Mouse (Mus musculus) small intestine, adult 2 months (tissue): Measurements from ENCODE around the gene Myt1l.

ENCODE experiments used
- CTCF ChIP-seq: fragments of 200-500 bp; IDR thresholded peaks from 2 replicates; pipeline ENCODE4 v1.5.1; 2012; ENCODE audit warnings: low read depth, mild to moderate bottlenecking, control low read depth, inconsistent platforms, low read length, moderate library complexity, mixed read lengths; ENCODE audit not compliant: insufficient replicate concordance, insufficient read length; ENCODE audit errors: extremely low read depth
- POLR2A ChIP-seq: fragments of 200-500 bp; IDR thresholded peaks from 2 replicates; pipeline ENCODE4 v1.6.1; 2012; ENCODE audit warnings: low read depth, mild to moderate bottlenecking, control low read depth, inconsistent platforms, low read length, moderate library complexity

DNA sequence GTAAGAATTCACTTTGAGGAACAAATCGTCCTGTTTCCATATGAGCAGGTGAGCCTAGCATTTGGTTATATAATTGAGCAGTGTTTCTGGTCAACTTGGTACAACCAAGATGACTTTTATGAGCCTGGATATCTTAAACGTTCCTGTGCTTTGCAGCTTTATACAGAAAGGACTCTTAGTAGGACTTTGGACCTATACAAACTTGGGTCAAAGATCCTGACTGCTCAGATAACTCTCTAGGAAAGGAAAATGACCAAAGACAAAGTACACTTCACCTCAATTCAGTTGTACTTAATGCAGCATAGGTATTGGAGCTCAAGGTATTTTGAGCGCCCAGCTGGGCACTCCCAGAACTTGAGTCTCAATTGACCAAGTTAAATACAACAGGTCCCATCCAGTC lies 388.0 kb downstream of the Myt1l start:
- TF ChIP-seq POLR2A (no peak), CTCF (no peak)
